19 mouse cellular contexts compared by ENCODE assay signal in the genomic region with DNA sequence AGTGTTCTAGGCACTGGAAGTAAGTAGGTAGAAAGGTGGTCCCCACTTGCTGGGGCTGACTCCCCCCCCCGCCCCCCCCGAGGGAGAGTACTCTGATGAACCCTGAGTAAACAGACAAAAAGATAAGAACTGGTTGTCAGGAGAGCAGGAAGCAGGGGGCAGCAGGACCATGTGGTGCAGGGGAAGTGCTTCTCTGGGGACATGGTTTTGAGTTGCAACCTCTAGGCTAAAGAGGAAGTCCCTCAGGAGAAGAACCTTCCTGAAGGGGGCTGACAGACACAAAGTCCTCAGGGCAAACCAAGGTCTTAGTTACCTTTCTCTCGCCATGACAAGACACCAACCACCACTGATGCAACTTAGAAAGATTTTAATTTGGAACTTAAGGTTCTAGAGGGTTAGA.
"Had no signal": no experiment of that assay in that cellular context is flagged by ENCODE, and none has a peak within 500 bp of the region (broad histone marks: within the 10 kb centered on the region; RNA-seq: fewer than 3 reads in every experiment).

No protein-coding gene starts in this region.

- H3K27ac ChIP-seq: limb, embryonic 12.5 days; limb, embryonic 15.5 days; liver, embryonic 15.5 days; neural tube, embryonic 12.5 days; neural tube, embryonic 15.5 days had no signal

- H3K27me3 ChIP-seq: neural tube, embryonic 12.5 days; neural tube, embryonic 15.5 days had no signal

- DNase-seq: kidney, adult 2 months; kidney, postnatal 14 days; left cerebral cortex, postnatal 4 days; lung, adult 18-20 months; lung, postnatal 10 days; lung, postnatal 36 days; right cerebral cortex, adult 18-20 months; right cerebral cortex, postnatal 14 days; right cerebral cortex, postnatal 4 days; thymus, postnatal 36 days had no signal

- H3K4me1 ChIP-seq: liver, embryonic 15.5 days had no signal

- H3K9ac ChIP-seq: limb, embryonic 12.5 days; limb, embryonic 15.5 days; liver, embryonic 15.5 days; lung, embryonic 15.5 days; midbrain, embryonic 15.5 days; neural tube, embryonic 12.5 days; neural tube, embryonic 15.5 days had no signal

- H3K4me3 ChIP-seq: limb, embryonic 12.5 days; limb, embryonic 15.5 days; liver, embryonic 15.5 days; lung, embryonic 15.5 days; midbrain, embryonic 15.5 days; neural tube, embryonic 12.5 days; neural tube, embryonic 15.5 days had no signal

- H3K9me3 ChIP-seq: limb, embryonic 12.5 days; limb, embryonic 15.5 days; liver, embryonic 15.5 days; lung, embryonic 15.5 days; midbrain, embryonic 15.5 days; neural tube, embryonic 12.5 days; neural tube, embryonic 15.5 days had no signal

- H3K36me3 ChIP-seq: limb, embryonic 12.5 days; limb, embryonic 15.5 days; liver, embryonic 15.5 days; lung, embryonic 15.5 days; midbrain, embryonic 15.5 days; neural tube, embryonic 12.5 days; neural tube, embryonic 15.5 days had no signal

- H3K4me2 ChIP-seq: limb, embryonic 12.5 days; limb, embryonic 15.5 days; liver, embryonic 11.5 days; liver, embryonic 15.5 days; lung, embryonic 15.5 days; midbrain, embryonic 11.5 days; midbrain, embryonic 15.5 days; neural tube, embryonic 15.5 days had no signal

- ATAC-seq: midbrain, embryonic 15.5 days had no signal
